Mouse (Mus musculus) thymus, adult 2 months (tissue): ENCODE measurements around the gene Tenm4. TPM values are rescaled to one million over a fixed set of nuclear protein-coding genes. Genes with fewer than 3 reads are reported as not detected.

Experiments used
- DNase-seq: peaks from one replicate; pipeline ENCODE4 v3.0.0; 2021
- H3K27ac ChIP-seq: fragments of 200-500 bp; 2 replicates; pipeline ENCODE4 v1.5.1; 2012; ENCODE audit warnings: low read length, control low read depth; ENCODE audit not compliant: control insufficient read depth, insufficient read depth
- H3K27me3 ChIP-seq: fragments of 200-500 bp; 2 replicates; pipeline ENCODE4 v1.6.1; 2012; ENCODE audit warnings: mild to moderate bottlenecking, low read length, moderate library complexity, mixed read lengths; ENCODE audit not compliant: control insufficient read depth, insufficient read depth
- H3K36me3 ChIP-seq: fragments of 200-500 bp; 2 replicates; pipeline ENCODE4 v1.6.1; 2012; ENCODE audit warnings: mild to moderate bottlenecking, low read length, moderate library complexity; ENCODE audit not compliant: control insufficient read depth, insufficient read depth
- H3K4me1 ChIP-seq: fragments of 200-500 bp; replicated peaks from 2 replicates; pipeline ENCODE4 v1.6.1; 2012; ENCODE audit warnings: low read length; ENCODE audit not compliant: control insufficient read depth, insufficient read depth
- H3K4me3 ChIP-seq: fragments of 200-500 bp; 2 replicates; pipeline ENCODE4 v1.5.1; 2012; ENCODE audit warnings: mild to moderate bottlenecking, low read length, control low read depth, moderate library complexity; ENCODE audit not compliant: control insufficient read depth, insufficient read depth
- CTCF ChIP-seq: fragments of 200-500 bp; IDR thresholded peaks from 2 replicates; pipeline ENCODE4 v1.5.1; 2012; ENCODE audit warnings: mild to moderate bottlenecking, control low read depth, low read length, moderate library complexity, borderline replicate concordance; ENCODE audit not compliant: control insufficient read depth, poor library complexity, insufficient read depth; ENCODE audit errors: extremely low read depth
- POLR2A ChIP-seq: fragments of 200-500 bp; IDR thresholded peaks from 2 replicates; pipeline ENCODE4 v1.6.1; 2012; ENCODE audit warnings: mild to moderate bottlenecking, low read length, control low read depth, moderate library complexity; ENCODE audit not compliant: control insufficient read depth, poor library complexity, insufficient read depth; ENCODE audit errors: extremely low read depth
- WGBS: fragments of 180-500 bp; shearing (Covaris S2); methylation state at CpG from one replicate; pipeline ENCODE4 v1.1.7; 2018; 5-methylcytosine and 5-hydroxymethylcytosine counted together
- polyA plus RNA-seq: library from polyadenylated mRNA; depleted of rRNA; stranded (reverse); fragments of >200 nt; gene quantifications from 2 replicates; pipeline ENCODE4 v1.2.3, GENCODE M21; 2012

Gene Tenm4
- polyA plus RNA-seq, 1 experiment, result 2.7 TPM

DNA sequence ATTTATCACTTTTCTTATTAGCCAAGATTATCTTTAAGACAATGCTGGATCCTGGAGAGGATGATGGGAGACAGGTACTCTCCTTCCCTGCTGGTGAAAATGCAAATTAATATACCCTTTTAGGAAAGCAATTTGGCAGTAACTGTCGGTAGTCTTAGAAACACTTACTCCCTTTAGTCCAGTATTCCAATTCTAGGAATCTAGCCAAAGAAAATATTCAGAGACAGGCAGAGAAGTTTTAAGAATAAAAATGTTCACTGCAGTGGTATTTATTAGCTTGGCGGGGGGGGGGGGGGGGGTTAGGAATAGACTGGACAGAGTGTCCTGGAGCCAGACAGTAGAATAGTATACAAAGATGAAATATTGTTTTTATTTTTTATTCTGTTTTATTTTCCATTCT is 48.3 kb downstream of the Tenm4 start:
- DNase-seq, result no peak
- Histone ChIP-seq H3K4me1 (no peaks in the 10 kb centered on the region), H3K27ac (no peak overlapping the region), H3K27me3 (no peaks in the 10 kb centered on the region), H3K36me3 (no peaks in the 10 kb centered on the region), H3K4me3 (no peak overlapping the region)
- 93% methylated on average over 2 of the region's 2 CpGs for WGBS
- TF ChIP-seq CTCF, result no peak
- TF ChIP-seq POLR2A, result no peak

DNA sequence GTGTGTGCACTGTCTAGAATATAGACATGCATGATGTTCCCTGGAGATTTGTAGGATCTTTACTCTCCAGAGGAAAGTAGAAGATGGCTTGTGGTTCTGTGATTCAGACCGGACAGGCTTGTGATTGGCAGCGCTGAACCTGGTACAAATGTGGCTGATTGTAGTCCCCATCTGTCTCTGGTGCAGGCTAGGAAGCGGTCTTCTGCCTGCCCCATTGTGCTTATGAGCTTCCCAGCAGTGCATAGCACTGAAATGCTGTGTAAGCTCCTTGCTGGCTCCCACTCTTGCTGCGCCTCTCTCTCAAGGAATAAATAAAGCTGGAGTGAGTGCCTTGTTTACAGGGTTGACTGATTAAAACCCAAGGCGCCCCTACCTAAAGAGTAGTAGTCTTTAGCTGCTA is 49.6 kb downstream of the Tenm4 start:
- Histone ChIP-seq H3K36me3 (no peaks in the 10 kb centered on the region), H3K4me3 (no peak overlapping the region), H3K4me1 (no peaks in the 10 kb centered on the region), H3K27ac (no peak overlapping the region), H3K27me3 (no peaks in the 10 kb centered on the region)
- WGBS, result 81% methylated on average over 5 of the region's 5 CpGs
- no peak for DNase-seq
- TF ChIP-seq CTCF, result no peak
- TF ChIP-seq POLR2A, result no peak

- Histone ChIP-seq H3K27me3 (no peaks in the 10 kb centered on the region), H3K27ac (no peak overlapping the region), H3K4me1 (no peaks in the 10 kb centered on the region), H3K4me3 (no peak overlapping the region), H3K36me3 (no peaks in the 10 kb centered on the region)
- TF ChIP-seq POLR2A (no peak), CTCF (no peak)
- 93% methylated on average over 1 of the region's 1 CpGs for WGBS
- DNase-seq, result no peak
Observed at GRCm38 (mm10) chr7:96222569-96222968, 51.5 kb downstream of the Tenm4 start.

GRCm38 (mm10) chr7:96228562-96229268 is 57.7 kb downstream of the Tenm4 start:
- Histone ChIP-seq H3K4me3 (no peak overlapping the region), H3K27ac (no peak overlapping the region), H3K4me1 (no peaks in the 10 kb centered on the region), H3K27me3 (no peaks in the 10 kb centered on the region), H3K36me3 (no peaks in the 10 kb centered on the region)
- DNase-seq, result no peak
- TF ChIP-seq POLR2A (no peak), CTCF (no peak)
- 59% methylated on average over 6 of the region's 6 CpGs for WGBS

GRCm38 (mm10) chr7:96230006-96230719 is 59.1 kb downstream of the Tenm4 start:
- Histone ChIP-seq H3K27me3 (no peaks in the 10 kb centered on the region), H3K4me3 (no peak overlapping the region), H3K36me3 (no peaks in the 10 kb centered on the region), H3K4me1 (no peaks in the 10 kb centered on the region), H3K27ac (no peak overlapping the region)
- no peak for DNase-seq
- 88% methylated on average over 8 of the region's 8 CpGs for WGBS
- TF ChIP-seq POLR2A, result no peak
- TF ChIP-seq CTCF, result no peak

DNA sequence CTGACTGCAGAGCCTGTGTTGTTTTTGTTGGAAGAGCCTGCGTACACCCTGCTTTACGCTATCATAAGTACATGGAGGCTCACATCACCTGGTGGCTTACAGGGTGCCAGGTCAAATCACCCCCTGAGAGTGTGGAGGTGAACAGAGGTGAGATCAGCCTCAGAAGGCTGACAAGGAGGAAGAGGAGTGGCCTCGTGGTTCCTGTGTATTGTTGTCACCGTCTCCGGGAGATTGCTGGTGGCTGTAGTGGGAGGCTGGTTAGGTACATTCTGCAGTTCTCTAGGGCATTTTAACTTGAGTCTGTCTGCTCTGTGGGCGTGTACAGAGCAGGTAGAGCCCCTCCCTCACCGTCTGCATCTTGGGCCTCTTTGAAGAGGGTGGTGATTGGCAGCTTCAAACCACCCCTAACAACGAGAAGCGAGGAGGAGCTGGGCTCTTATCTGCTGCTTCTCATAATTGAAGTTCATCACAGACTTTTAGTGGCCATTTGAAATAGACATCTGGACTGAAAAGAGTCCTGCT is 59.7 kb downstream of the Tenm4 start:
- no peak overlapping the region for H3K27ac ChIP-seq
- no peak overlapping the region for H3K4me3 ChIP-seq
- 37% methylated on average over 9 of the region's 9 CpGs for WGBS
- H3K4me1 ChIP-seq, result no peaks in the 10 kb centered on the region
- TF ChIP-seq POLR2A, result no peak
- TF ChIP-seq CTCF, result no peak
- DNase-seq, result no peak
- no peaks in the 10 kb centered on the region for H3K27me3 ChIP-seq
- H3K36me3 ChIP-seq, result no peaks in the 10 kb centered on the region
